Mouse (Mus musculus) bone marrow, adult 2 months (tissue): ENCODE measurements around the gene Ints3.

Experiments used
- CTCF ChIP-seq: fragments of 200-500 bp; IDR thresholded peaks from 2 replicates; pipeline ENCODE4 v1.5.1; 2011; ENCODE audit warnings: low read length, control low read depth; ENCODE audit not compliant: control insufficient read depth, insufficient read depth
- POLR2A ChIP-seq: fragments of 200-500 bp; IDR thresholded peaks from 2 replicates; pipeline ENCODE4 v1.6.1; 2011; ENCODE audit warnings: low read depth, mild to moderate bottlenecking, control low read depth, low read length, borderline replicate concordance; ENCODE audit not compliant: control insufficient read depth

DNA sequence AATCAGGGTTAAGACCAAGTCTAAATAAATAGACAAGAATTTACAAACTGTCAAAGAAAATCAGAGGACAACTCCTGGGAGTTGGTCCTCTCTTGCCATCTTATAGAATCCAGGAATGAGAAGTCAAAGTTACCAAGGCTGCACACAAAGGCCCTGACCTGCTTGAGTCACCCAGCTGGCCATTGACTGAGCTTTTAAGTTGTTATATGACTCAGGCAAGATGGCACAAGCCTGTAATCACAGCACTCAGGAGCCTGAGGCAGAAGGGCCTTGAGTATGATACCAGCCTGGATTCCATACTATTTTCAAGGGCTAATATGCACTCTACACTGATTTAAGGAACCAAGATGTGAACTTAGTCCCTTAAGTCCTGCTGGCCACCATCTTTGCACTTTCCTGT is 9.9 kb downstream of the Ints3 start:
- TF ChIP-seq POLR2A (no peak), CTCF (no peak)
